Mouse (Mus musculus): ENCODE measurements around the gene Mtmr4.
A peak's percentile ranks its signal among the peaks of the same experiment; 100 is the strongest.

Gene Mtmr4

GRCm38 (mm10) chr11:87615551-87615950 lies 23.6 kb downstream of the Mtmr4 start:
- DNase-seq (ENCODE audit: low read depth, low spot score), result no peak

DNA sequence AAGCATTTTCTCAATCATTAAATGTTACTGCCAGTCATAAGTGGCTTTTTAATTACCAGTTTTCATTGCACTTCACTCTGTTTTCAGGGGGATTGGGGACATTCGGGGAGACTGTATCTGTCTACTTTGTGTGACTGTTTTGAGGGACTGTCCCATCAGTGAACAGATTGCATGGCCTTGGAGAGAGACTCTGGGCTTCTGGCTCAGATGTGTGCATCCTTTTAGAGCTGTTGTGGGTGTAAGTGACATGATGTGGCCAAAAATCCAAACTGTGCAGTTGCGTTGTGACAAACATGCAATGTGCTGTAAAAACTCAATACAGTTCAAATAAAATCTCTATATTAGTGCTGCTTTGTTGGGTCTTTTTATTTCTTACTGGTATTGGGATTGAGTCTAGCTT lies 24.0 kb downstream of the Mtmr4 start:
- no peak for DNase-seq (ENCODE audit: low read depth, low spot score)

DNA sequence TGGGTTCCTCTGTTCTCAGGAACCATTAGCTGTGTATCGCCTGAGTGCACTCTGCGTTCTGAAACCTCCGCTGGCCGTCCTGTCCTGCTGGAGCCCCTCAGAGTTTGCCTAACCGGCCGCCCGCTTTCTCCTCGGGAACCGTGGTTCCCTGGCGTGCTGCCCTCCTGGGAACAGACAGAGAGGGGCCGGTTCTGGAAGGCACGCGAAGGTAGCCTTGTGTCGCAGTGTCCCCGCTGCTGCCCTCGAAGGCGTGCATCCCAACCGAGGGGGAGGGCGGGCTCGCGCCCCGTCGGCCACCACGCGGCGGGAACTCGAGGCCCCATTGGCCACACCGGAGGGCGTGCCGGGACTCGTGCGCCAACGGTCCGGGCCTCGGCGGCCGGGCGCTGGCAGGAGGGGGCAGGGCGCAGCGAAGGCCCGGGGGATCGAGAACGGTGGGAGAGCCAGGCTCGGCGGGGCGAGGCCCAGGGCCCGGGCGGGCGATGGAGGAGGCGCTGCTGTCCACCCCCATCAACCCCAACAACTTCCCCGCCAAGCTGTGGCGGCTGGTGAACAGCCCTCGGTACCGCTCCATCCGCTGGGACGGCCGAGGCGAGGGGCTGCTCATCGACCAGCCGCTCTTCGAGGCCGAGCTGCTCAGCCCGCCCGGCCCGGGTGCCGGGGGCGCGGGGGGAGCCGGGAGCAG lies 25.0 kb downstream of the Mtmr4 start, which contains the start of gene Hsf5:
Hsf5 (plus strand) TSS at position 375 of the 685 bp plus-strand sequence.
- DNase-seq (ENCODE audit: low read depth, low spot score), result no peak

DNA sequence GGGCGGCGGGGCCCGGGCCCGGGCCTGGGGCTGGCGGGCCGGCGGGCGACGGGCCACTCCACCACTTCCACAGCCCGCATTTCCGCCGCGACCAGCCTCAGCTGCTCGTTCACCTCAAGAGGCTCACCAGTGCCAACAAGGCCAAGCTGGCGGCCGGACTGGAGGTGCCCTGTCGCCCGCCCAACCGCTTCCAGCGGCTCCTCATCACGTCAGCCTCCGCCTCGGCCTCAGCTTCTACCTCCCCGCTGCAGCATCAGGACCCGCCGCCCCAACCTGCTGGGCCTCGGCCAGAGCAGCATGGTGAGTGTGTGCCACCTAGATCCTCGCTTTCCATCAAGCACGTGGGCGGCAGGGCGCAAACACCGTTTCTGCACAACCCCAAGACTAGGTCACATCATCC lies 25.6 kb downstream of the Mtmr4 start:
- DNase-seq (ENCODE audit: low read depth, low spot score), result no peak

GRCm38 (mm10) chr11:87623160-87623559 lies 31.2 kb downstream of the Mtmr4 start:
- DNase-seq (ENCODE audit: low read depth, low spot score), result no peak

DNA sequence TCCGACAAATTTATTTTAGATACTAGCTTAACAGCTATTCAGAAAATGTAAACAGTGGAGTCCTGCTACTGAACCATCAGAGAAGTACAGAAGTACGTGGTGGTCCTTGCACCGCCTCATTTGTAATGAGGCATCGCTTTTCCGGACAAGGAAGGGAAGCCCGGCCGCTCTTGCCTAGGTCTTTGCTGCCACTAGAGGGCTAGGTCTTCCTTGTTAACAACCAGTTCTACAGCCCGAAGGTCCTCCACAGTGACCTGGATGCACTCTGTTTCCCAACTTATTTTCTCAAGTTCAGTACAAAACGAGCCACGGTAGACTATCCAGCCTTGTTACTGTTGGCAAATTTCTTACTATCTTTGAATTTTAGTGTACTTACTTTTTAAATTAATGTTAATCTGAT lies 37.9 kb downstream of the Mtmr4 start:
- peak; percentile 23 for DNase-seq (ENCODE audit: low read depth, low spot score)

- DNase-seq (ENCODE audit: low read depth, low spot score), result no peak
Measured at GRCm38 (mm10) chr11:87638793-87639192, 46.8 kb downstream of the Mtmr4 start.

DNA sequence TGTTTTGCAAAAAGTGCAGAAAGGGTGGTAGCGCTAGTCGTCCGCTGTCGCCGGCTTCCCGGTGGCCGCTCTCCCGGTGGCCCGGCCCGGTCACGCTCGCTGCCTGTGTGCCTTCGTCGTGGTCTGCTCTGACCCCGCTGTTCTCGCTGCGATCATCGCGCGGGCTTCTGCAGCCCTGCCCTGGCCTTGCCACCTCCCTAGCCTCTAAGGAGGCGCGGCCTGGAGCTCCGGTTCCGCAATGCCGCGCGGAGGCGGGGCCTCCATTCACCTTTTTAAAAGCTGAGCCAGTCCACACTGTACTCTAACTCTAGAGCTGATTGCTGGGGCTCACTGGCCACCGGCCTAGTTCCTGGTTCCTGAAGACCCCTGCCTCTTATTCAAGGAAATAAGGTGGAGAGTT lies 47.2 kb downstream of the Mtmr4 start:
- peak; percentile 21 for DNase-seq (ENCODE audit: low read depth, low spot score)

DNA sequence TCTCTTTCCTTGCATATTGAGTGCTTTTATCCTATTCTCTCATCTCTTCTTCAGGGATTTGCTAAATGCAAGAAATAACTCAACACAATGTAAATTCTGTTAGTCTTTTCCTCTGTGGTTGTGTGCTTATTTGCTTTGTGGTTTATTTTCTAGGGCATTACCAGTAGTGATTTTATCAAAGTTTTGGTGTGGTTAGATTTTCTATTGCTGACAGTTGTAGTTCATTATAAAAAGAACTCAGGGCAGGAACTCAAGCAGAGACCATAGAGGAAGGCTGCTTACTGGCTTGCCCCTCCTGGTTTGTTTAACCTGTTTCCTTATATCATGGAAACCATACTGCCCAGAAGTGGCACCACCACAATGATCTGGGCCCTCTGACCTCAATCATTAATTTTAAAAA lies 50.9 kb downstream of the Mtmr4 start:
- no peak for DNase-seq (ENCODE audit: low read depth, low spot score)

DNA sequence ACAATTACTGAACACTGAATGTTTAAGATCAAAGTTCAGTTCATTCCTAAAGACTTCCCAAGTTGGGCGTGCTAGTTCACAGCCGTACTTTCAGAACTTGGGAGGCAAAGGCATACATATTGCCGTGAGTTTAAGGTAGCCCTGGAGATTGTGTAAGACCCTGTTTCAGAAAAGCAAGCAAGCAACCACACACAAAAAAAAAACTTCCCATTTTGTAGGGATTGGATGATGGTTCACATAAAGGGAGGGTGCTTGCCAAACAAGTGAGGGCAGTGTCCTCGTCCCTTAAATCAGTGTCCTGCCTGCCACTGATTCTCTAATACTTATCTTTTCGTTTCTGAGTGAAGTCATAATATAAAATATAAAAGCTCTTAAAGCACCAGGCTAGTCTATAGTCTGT lies 62.7 kb downstream of the Mtmr4 start:
- DNase-seq (ENCODE audit: low read depth, low spot score), result no peak

- no peak for DNase-seq (ENCODE audit: low read depth, low spot score)
Measured at GRCm38 (mm10) chr11:87659216-87659615, 67.3 kb downstream of the Mtmr4 start.

DNA sequence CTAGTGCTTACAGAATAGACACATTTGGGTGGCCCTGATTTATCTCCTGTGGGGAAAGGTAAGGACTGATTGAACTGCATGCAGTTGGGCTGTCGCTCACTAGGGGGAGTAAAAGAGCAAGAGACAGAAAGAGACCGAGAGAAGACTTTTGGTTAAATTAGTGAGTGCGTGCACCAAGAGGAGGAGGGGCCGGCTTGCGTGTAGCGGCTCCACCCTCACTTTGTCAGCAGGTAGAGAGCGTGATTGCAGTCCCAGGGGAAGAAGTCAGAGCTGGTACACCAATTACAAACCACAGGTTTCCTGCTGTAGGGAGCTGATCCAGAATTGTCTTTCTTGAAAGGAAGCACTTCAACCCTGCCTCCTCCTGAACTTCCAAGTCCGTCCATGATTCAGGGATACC lies 70.4 kb downstream of the Mtmr4 start, which contains the start of gene Rnf43:
Rnf43 (plus strand) TSS at position 316 of the 400 bp plus-strand sequence.
- DNase-seq (ENCODE audit: low read depth, low spot score), result peak; percentile 65

DNA sequence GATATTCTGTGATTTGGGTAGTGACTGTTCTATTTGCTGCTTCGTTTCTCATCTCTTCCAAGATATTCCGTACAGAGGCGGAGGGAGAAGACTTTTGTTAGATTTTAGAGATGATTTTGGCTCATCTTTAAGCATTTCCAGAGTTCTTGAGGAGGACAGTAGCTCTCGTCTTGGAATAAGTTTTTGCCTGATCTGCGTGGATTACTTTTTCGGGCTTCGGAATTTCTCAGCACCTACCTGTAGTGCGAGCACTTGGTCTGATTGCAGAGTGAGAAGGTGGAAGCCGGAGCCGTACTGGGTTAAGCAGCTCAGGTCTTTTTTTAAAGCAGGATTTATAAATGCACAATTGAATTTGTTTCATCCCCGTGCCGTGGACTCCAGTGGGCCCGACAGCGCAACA lies 70.9 kb downstream of the Mtmr4 start:
- no peak for DNase-seq (ENCODE audit: low read depth, low spot score)

DNA sequence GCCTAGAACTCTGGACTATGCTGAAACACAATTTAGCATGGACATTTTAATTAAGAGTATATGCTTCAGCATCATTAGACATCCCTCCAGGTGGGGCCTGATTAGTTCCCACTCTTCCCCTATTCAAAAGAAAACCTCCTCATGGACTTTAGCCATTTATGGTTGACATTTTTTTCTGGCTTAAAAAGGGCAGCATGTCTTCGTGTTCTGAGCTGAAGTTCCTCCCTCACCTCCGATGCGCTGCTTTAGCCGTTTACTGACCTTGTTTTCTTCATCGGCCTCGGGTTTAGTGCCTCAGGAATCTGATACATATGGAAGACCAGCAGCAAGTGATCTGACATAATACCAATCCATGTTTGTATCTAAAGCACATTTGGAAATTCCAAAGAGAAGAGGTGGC lies 72.0 kb downstream of the Mtmr4 start:
- no peak for DNase-seq (ENCODE audit: low read depth, low spot score)

DNA sequence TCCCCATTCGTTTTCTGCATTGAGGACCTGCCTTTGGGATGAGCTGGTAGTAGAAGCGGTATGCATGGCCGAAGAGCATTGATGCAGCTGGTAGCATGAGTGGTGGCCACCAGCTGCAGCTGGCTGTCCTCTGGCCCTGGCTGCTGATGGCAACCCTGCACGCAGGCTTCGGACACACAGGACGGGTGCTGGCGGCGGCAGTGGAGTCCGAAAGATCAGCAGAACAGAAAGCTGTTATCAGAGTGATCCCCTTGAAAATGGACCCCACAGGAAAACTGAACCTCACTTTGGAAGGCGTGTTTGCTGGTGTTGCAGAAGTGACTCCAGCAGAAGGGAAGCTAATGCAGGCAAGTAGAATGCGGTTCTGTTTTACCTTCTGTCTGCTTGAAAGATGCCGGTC lies 72.6 kb downstream of the Mtmr4 start:
- DNase-seq (ENCODE audit: low read depth, low spot score), result no peak

DNA sequence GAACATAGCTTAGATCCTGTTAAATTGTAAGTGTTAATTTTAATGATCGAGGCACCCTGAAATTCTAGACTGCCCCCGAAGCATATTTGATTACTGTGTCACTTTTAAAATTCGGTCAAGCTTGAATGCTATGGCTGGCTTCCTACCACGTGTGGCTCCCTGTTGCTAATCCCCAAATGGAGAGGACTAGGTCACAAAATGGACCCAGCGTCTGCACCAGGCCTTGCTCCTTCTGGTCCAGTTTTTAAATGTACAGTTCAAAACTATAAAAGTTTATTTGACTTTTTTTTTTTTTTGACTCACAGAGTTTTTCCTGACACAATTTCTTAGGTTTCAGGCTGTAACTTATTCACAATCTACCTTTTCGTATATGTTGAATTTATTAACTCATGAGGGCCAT lies 73.3 kb downstream of the Mtmr4 start:
- DNase-seq (ENCODE audit: low read depth, low spot score), result no peak

DNA sequence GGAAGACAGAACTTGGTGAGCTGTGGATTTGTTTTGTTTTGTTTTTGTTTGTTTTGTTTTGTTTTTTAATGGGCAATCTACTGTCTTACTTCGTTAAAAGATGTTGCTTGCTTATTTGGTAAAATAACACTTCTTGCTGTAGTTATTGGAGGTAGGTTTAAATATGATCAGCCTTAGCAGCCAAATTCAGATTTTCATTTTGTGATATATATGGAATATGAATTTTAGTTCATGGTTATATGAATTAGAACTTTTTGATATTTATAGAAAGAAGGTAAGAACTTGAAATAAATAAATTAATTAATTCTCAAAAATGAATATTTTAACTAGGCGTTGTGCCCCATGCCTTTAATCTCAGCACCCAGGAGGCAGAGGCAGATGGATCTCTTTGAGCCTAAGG lies 73.7 kb downstream of the Mtmr4 start:
- DNase-seq (ENCODE audit: low read depth, low spot score), result no peak
